Mouse (Mus musculus) liver, postnatal 0 days (tissue): Measurements from ENCODE around the gene Eml5.

ENCODE experiments used
- CTCF ChIP-seq: sonication (generic); IDR thresholded peaks from 2 replicates; pipeline ENCODE4 v1.5.1; 2016; ENCODE audit warnings: antibody characterized with exemption, low read depth
- EP300 ChIP-seq: IDR thresholded peaks from 2 replicates; pipeline ENCODE4 v1.6.1; 2016; ENCODE audit warnings: antibody characterized with exemption, low read depth, mild to moderate bottlenecking

GRCm38 (mm10) chr12:98910096-98910495 is 8.8 kb upstream of the Eml5 start:
- TF ChIP-seq CTCF (no peak), EP300 (no peak)
